Mouse (Mus musculus): ENCODE measurements around the gene Secisbp2.

DNA sequence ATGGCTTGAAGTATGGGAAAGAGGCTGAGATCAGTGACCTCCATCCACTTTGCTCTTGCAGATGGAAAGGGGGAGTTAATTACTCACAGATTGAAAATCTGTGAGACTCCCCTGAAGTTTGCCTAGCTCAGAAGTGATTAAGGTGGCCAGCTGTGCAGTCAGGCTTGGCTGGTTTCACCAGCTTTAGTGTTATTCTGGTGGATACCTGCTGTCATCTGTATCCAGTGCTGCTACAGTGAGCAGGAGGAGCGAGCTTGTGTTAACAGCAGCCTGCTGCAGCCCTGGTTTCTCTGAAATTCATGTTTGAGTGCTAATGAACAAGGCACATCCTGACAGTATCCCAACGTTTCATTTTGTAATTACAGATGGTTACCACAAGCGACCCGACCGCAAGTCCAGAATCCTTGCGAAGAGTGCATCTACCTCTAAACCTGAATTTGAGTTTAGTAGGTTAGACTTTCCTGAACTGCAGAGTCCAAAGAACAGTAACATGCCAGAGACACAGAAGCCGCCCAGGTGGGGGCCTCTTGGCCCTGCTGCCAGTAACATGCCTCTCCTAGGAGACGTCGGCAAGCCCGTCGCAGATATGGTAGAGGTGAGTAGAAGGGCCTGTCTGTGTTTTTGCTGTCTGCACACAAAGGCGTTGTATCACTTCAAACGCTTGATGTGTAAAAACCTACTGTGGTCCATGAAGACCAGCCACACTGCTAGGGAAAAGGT is 5.2 kb downstream of the Secisbp2 start:
- TF ChIP-seq CTCF (IDR thresholded peaks at IDR 0.05) = no peak
- no peak for TF ChIP-seq EP300 (IDR thresholded peaks at IDR 0.05)
